8 mouse cellular contexts compared by ENCODE assay signal in the genomic region with DNA sequence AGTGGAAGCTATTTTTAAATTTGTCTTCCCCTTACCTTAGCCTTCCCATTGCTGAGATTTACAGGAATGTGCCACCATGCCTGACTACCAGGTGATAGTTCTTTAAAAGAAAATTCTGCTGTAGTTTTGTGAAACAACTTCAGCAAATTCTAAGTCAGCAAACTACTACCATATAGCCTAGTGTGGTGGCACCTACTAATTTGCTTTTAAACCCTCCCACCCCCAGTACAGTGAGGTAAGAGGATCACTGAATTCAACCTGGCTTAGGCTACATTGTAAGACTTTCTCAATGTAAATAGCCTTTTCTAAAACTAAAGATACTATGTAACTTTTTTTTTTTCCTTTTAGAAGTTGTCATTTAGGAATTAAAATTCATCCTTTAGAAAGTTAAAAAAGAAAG. TPM values are rescaled to one million over a fixed set of nuclear protein-coding genes. Genes with fewer than 3 reads are reported as not detected.
DNase-seq lines count a peak whose midpoint lies in the region; ATAC-seq and TF ChIP-seq lines count a peak whose summit lies in the region.

No protein-coding gene starts in this region.

- H3K27ac ChIP-seq in layer of hippocampus, adult 2 months = no peak overlapping the region
- H3K27ac ChIP-seq in embryonic facial prominence, embryonic 15.5 days (replicated peaks) = no peak overlapping the region
- no peak overlapping the region for H3K27ac ChIP-seq in intestine, postnatal 0 days (ENCODE audit: low read depth, low read length)
- no peak overlapping the region for H3K27ac ChIP-seq in neural tube, embryonic 12.5 days

- peaks cover 5% of the 10 kb centered on the region; the same call in 1 of the 2 replicates for H3K36me3 ChIP-seq in embryonic facial prominence, embryonic 15.5 days
- peaks cover 7% of the 10 kb centered on the region for H3K36me3 ChIP-seq in intestine, postnatal 0 days (ENCODE audit: control insufficient read depth, insufficient read depth)
- H3K36me3 ChIP-seq in neural tube, embryonic 12.5 days = peaks cover 5% of the 10 kb centered on the region; the same call in 1 of the 2 replicates

- peak overlapping the region; percentile 61 for H3K4me2 ChIP-seq in embryonic facial prominence, embryonic 15.5 days (replicated peaks)
- H3K4me2 ChIP-seq in intestine, postnatal 0 days (replicated peaks; ENCODE audit: low read depth) = peak overlapping the region; percentile 61
- peak overlapping the region; percentile 68 for H3K4me2 ChIP-seq in neural tube, embryonic 12.5 days (replicated peaks)

- TF ChIP-seq CTCF in layer of hippocampus, adult 2 months (conservative IDR thresholded peaks at IDR 0.05) = no peak
- TF ChIP-seq CTCF in intestine, postnatal 0 days (IDR thresholded peaks at IDR 0.05; ENCODE audit: low read depth) = no peak

- H3K27me3 ChIP-seq in embryonic facial prominence, embryonic 15.5 days = no peaks in the 10 kb centered on the region
- no peaks in the 10 kb centered on the region for H3K27me3 ChIP-seq in intestine, postnatal 0 days (replicated peaks; ENCODE audit: control insufficient read depth, insufficient read depth, low read length)
- H3K27me3 ChIP-seq in neural tube, embryonic 12.5 days (replicated peaks) = no peaks in the 10 kb centered on the region

- no peak for DNase-seq in layer of hippocampus, adult 2 months (ENCODE audit: low spot score in 2 of 2)
- DNase-seq in layer of hippocampus, postnatal 14 days (ENCODE audit: low spot score in 2 of 2) = no peak
- no peak for DNase-seq in testis, postnatal 14 days (ENCODE audit: low spot score)
- no peak for DNase-seq in ovary, postnatal 10 days (ENCODE audit: low spot score)
- DNase-seq in testis, postnatal 10 days (ENCODE audit: low spot score) = no peak

- no peaks in the 10 kb centered on the region for H3K9me3 ChIP-seq in embryonic facial prominence, embryonic 15.5 days (replicated peaks)
- H3K9me3 ChIP-seq in intestine, postnatal 0 days (ENCODE audit: control insufficient read depth) = no peaks in the 10 kb centered on the region
- no peaks in the 10 kb centered on the region for H3K9me3 ChIP-seq in neural tube, embryonic 12.5 days

- no peak for ATAC-seq in embryonic facial prominence, embryonic 15.5 days (ENCODE audit: insufficient number of reproducible peaks, low FRiP score, low TSS enrichment, low read depth)
- ATAC-seq in intestine, postnatal 0 days = no peak
- no peak for ATAC-seq in neural tube, embryonic 12.5 days (ENCODE audit: low FRiP score, low read depth)

- peak overlapping the region; percentile 87 for H3K4me3 ChIP-seq in layer of hippocampus, adult 2 months
- H3K4me3 ChIP-seq in embryonic facial prominence, embryonic 15.5 days (replicated peaks) = peak overlapping the region; percentile 98; the same call in 1 of the 2 replicates
- H3K4me3 ChIP-seq in intestine, postnatal 0 days (ENCODE audit: low read depth, low read length) = peak overlapping the region; percentile 80; the same call in 1 of the 2 replicates
- H3K4me3 ChIP-seq in neural tube, embryonic 12.5 days = no peak overlapping the region

- H3K9ac ChIP-seq in embryonic facial prominence, embryonic 15.5 days = no peak overlapping the region
- H3K9ac ChIP-seq in intestine, postnatal 0 days (ENCODE audit: low read depth, low read length) = no peak overlapping the region
- H3K9ac ChIP-seq in neural tube, embryonic 12.5 days = no peak overlapping the region

- peaks cover 4% of the 10 kb centered on the region for H3K4me1 ChIP-seq in embryonic facial prominence, embryonic 15.5 days
- no peaks in the 10 kb centered on the region for H3K4me1 ChIP-seq in intestine, postnatal 0 days (replicated peaks; ENCODE audit: control insufficient read depth, insufficient read depth, low read length)
- peaks cover 18% of the 10 kb centered on the region for H3K4me1 ChIP-seq in neural tube, embryonic 12.5 days

RNA-seq across cellular contexts. Expression of gene Capn7, which starts 1.5 kb away (rescaled TPM):
- 10 to 100 TPM; 35.6 to 39.4 TPM for total RNA-seq in layer of hippocampus, adult 2 months (2021)
- total RNA-seq in layer of hippocampus, postnatal 14 days (2021) = 10 to 100 TPM; 36.6 to 41.0 TPM
- 41.6 and 42.3 TPM in 2 replicates for polyA plus RNA-seq in embryonic facial prominence, embryonic 15.5 days (2015; fragmentation: Nextera tagmentation; extraction: Ambion mirVana)
- 18.6 and 18.7 TPM in 2 replicates for polyA plus RNA-seq in intestine, postnatal 0 days (2015; fragmentation: Nextera tagmentation; extraction: Ambion mirVana)
- polyA plus RNA-seq in neural tube, embryonic 12.5 days (2016; fragmentation: Nextera tagmentation; extraction: Ambion mirVana) = 57.9 and 60.7 TPM in 2 replicates

RNA-seq across cellular contexts. Expression of gene Dnah1, which starts 14.3 kb away (rescaled TPM):
- total RNA-seq in layer of hippocampus, adult 2 months (2021) = 1 to 10 TPM; 4.6 to 5.8 TPM
- total RNA-seq in layer of hippocampus, postnatal 14 days (2021) = 1 to 10 TPM; 2.4 TPM
- polyA plus RNA-seq in embryonic facial prominence, embryonic 15.5 days (2015; fragmentation: Nextera tagmentation; extraction: Ambion mirVana) = 6.0 and 7.2 TPM in 2 replicates
- 0.30 and 0.57 TPM in 2 replicates for polyA plus RNA-seq in intestine, postnatal 0 days (2015; fragmentation: Nextera tagmentation; extraction: Ambion mirVana)
- polyA plus RNA-seq in neural tube, embryonic 12.5 days (2016; fragmentation: Nextera tagmentation; extraction: Ambion mirVana) = 4.7 and 5.1 TPM in 2 replicates
